Mouse (Mus musculus) G1E (cell line): ENCODE results near the gene 1700024P04Rik. TPM values are rescaled to one million over a fixed set of nuclear protein-coding genes. Genes with fewer than 3 reads are reported as not detected.

Experiments
- ATAC-seq: 2 replicates; pipeline ENCODE4 v1.8.0; 2016; ENCODE audit warnings: mild to moderate bottlenecking; ENCODE audit not compliant: insufficient number of reproducible peaks, poor library complexity, low FRiP score, severe bottlenecking; ENCODE audit errors: extremely low read depth
- DNase-seq: peaks from one replicate; pipeline ENCODE4 v3.0.0; 2012; ENCODE audit warnings: low spot score
- H3K27me3 ChIP-seq: 2 replicates; pipeline ENCODE4 v1.6.1; 2012; ENCODE audit warnings: mild to moderate bottlenecking, low read length, inconsistent platforms; ENCODE audit not compliant: insufficient read depth
- H3K36me3 ChIP-seq: replicated peaks from 2 replicates; pipeline ENCODE3; 2012; ENCODE audit warnings: mild to moderate bottlenecking, inconsistent platforms
- H3K4me1 ChIP-seq: 2 replicates; pipeline ENCODE4 v1.6.1; 2012; ENCODE audit warnings: low read depth, low read length, inconsistent platforms, mixed read lengths; ENCODE audit not compliant: insufficient read depth
- H3K4me3 ChIP-seq: 2 replicates; pipeline ENCODE4 v1.5.1; 2012; ENCODE audit warnings: low read depth, mild to moderate bottlenecking, inconsistent platforms, low read length, moderate library complexity, mixed read lengths
- H3K9me3 ChIP-seq: replicated peaks from 2 replicates; pipeline ENCODE4 v1.6.1; 2012; ENCODE audit warnings: inconsistent platforms
- CTCF ChIP-seq: IDR thresholded peaks from 2 replicates; pipeline ENCODE4 v1.5.1; 2012; ENCODE audit warnings: low read depth, low read length, inconsistent platforms, mixed read lengths
- GATA1 ChIP-seq: IDR thresholded peaks from 2 replicates; pipeline ENCODE4 v1.6.1; 2012; ENCODE audit warnings: borderline replicate concordance, low read length, inconsistent platforms, mixed read lengths
- GATA2 ChIP-seq: IDR thresholded peaks from 2 replicates; pipeline ENCODE4 v1.6.1; 2012; ENCODE audit warnings: low read depth, low read length, inconsistent platforms, borderline replicate concordance
- POLR2AphosphoS5 ChIP-seq: IDR thresholded peaks from 2 replicates; pipeline ENCODE4 v1.6.1; 2012; ENCODE audit warnings: low read depth, low read length, inconsistent platforms; ENCODE audit not compliant: insufficient replicate concordance
- TAL1 ChIP-seq: conservative IDR thresholded peaks from 2 replicates; pipeline ENCODE4 v1.6.1; 2012; ENCODE audit warnings: low read depth, low read length, inconsistent platforms, mixed read lengths
- polyA plus RNA-seq: library from polyadenylated mRNA; stranded (reverse); fragments of >175 nt; gene quantifications from 2 replicates; pipeline ENCODE4 v1.2.3, GENCODE M21; 2012
- total RNA-seq, 2 experiments: library from RNA; stranded (forward) in 1 of 2; stranded (reverse) in 1 of 2; fragments of 200-1000 nt in 1 of 2; fragments of >200 nt in 1 of 2; fragmentation: Nextera tagmentation in 1 of 2; gene quantifications; 2 replicates each; pipeline ENCODE4 v1.2.3; 2014 to 2017

Gene 1700024P04Rik
- not detected in 2 replicates for total RNA-seq (2014; fragmentation: Nextera tagmentation)
- total RNA-seq (2017) = not detected in 2 replicates
- polyA plus RNA-seq = not detected in 2 replicates

- H3K36me3 ChIP-seq = no peaks in the 10 kb centered on the region
- H3K4me1 ChIP-seq = no peaks in the 10 kb centered on the region
- TF ChIP-seq POLR2AphosphoS5 = no peak
- TF ChIP-seq CTCF = no peak
- TF ChIP-seq GATA2 = no peak
- TF ChIP-seq TAL1 = no peak
- no peak for TF ChIP-seq GATA1
- no peak within 1 kb of the TSS for H3K4me3 ChIP-seq
- no peaks in the 10 kb centered on the region for H3K9me3 ChIP-seq
- no peak for ATAC-seq
- DNase-seq = no peak
- H3K27me3 ChIP-seq = peaks cover 14% of the 10 kb centered on the region
These were observed at the start of gene 1700024P04Rik for GRCm38 (mm10) chr13:98984465-98984864. Gene 1700024P04Rik, minus strand, starts transcription at chr13:98984565.

DNA sequence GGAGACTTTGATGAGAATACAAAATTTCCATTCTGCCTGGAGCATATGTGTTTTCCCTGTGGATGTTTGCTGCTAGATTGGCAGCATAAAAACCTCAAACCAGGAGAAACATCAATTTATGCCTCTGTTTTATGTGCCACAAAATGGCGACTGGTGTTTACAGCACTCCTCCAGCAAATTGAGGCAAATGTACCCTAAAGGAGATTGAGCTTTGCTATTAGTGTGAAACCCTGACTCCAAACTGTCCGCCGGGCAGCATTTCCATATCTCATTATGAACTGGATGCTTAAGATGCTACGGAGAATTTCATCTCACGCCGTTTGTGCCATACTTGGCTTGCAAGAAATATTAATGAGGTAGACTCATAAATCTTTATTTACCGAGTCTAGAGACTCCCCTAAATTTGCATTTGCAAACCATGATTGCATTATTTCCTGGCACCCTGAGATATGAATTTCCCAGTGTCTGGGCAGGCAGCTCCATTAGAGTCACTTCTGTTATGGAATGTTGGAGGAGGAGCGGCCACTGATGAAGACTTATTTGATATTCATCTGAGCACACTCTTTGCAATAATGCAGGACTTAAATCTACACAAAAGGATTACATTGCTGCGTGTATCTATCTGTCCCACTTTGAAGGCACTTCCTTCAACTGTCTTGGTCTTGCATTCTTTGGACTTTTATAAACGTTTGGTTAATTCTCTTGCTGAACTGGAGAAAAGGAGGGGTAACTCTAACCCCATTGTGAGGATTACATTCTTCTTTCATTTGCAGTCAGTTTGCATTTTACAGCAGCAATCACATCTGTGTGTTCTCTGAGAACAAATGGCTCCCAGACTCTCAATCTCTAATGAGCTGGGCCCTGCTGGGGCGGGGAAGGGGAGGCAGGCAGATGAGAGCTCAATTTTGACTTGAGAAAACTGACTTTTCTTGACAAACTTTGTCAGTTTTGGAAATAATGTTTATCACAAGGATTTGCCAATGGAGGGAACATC, 47.2 kb upstream of the 1700024P04Rik start:
- Histone ChIP-seq H3K9me3 (no peaks in the 10 kb centered on the region), H3K36me3 (no peaks in the 10 kb centered on the region), H3K4me3 (no peak overlapping the region), H3K27me3 (peaks cover 3% of the 10 kb centered on the region; the same call in 1 of the 2 replicates), H3K4me1 (no peaks in the 10 kb centered on the region)
- TF ChIP-seq GATA2 (no peak), POLR2AphosphoS5 (no peak), CTCF (no peak), GATA1 (no peak), TAL1 (no peak)
- ATAC-seq (no peak), DNase-seq (no peak)

- Histone ChIP-seq H3K9me3 (no peaks in the 10 kb centered on the region), H3K4me1 (no peaks in the 10 kb centered on the region), H3K4me3 (no peak overlapping the region), H3K27me3 (peaks cover 3% of the 10 kb centered on the region; the same call in 1 of the 2 replicates), H3K36me3 (no peaks in the 10 kb centered on the region)
- TF ChIP-seq GATA2 = no peak
- TF ChIP-seq TAL1 = no peak
- TF ChIP-seq POLR2AphosphoS5 = no peak
- no peak for TF ChIP-seq GATA1
- TF ChIP-seq CTCF = no peak
- DNase-seq (no peak), ATAC-seq (no peak)
These were observed 46.3 kb upstream of the 1700024P04Rik start for GRCm38 (mm10) chr13:99030579-99031200.

DNA sequence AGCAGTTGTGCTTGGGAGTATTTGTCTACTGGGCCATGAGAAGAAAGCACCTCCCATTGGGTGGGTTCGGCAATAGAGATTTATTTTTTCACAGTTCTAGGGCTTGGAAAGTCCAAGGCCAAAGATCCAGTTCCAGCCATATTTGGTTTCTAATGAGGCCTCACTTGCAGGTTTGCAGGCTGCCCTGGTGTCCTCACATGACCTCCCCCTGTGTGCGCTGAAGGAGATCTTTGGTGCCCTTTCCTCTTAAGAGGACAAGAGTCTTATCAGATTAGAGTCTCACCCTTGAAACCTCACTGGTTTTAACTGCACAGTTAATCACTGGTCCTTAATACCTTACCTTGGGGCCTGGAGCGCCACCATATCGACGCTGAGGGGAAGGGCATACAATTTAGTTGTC, 40.9 kb upstream of the 1700024P04Rik start:
- DNase-seq = no peak
- H3K36me3 ChIP-seq = no peaks in the 10 kb centered on the region
- TF ChIP-seq CTCF (no peak), TAL1 (no peak), GATA2 (no peak), POLR2AphosphoS5 (no peak), GATA1 (no peak)
- no peak overlapping the region for H3K4me3 ChIP-seq
- H3K4me1 ChIP-seq = no peaks in the 10 kb centered on the region
- H3K27me3 ChIP-seq = peaks cover 9% of the 10 kb centered on the region; the same call in 1 of the 2 replicates
- ATAC-seq = no peak
- H3K9me3 ChIP-seq = no peaks in the 10 kb centered on the region

GRCm38 (mm10) chr13:99022036-99022435, 37.7 kb upstream of the 1700024P04Rik start:
- Histone ChIP-seq H3K4me1 (no peaks in the 10 kb centered on the region), H3K9me3 (no peaks in the 10 kb centered on the region), H3K27me3 (peaks cover 11% of the 10 kb centered on the region; the same call in 1 of the 2 replicates), H3K36me3 (no peaks in the 10 kb centered on the region), H3K4me3 (no peak overlapping the region)
- DNase-seq (no peak), ATAC-seq (no peak)
- TF ChIP-seq GATA1 (no peak), TAL1 (no peak), POLR2AphosphoS5 (no peak), CTCF (no peak), GATA2 (no peak)
